Mouse (Mus musculus) adrenal gland, postnatal 25 days (tissue): ENCODE measurements at regions not wholly inside any gene's neighbourhood (a gene's known extent, or its start where the extent isn't known, plus 50 kb on each side); places are given as distances from the start of the nearest gene placed in this dataset.

ENCODE experiments used
- DNase-seq: peaks from one replicate; pipeline ENCODE4 v3.0.0; 2021; ENCODE audit warnings: mixed read lengths

DNA sequence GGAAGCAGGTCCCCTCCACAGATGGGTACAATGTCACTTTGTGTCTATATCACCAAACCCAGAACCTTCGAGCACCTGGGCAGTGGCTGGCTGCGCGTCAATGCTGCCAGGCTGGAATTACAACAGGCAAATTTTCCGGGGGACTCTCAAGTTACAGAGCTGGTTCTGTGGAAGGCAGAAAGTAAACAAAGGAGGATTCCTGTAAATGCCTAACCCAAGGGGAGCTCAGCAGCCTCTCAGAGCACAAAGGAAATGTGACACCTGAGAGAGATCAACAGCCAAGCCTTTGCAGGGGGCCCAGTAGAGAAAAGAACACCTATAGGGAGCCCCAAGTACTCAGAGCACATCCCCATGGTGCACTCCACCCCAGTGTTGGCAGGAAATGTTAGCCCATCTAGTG lies 70.7 kb downstream of the Setd4 start:
- no peak for DNase-seq

DNA sequence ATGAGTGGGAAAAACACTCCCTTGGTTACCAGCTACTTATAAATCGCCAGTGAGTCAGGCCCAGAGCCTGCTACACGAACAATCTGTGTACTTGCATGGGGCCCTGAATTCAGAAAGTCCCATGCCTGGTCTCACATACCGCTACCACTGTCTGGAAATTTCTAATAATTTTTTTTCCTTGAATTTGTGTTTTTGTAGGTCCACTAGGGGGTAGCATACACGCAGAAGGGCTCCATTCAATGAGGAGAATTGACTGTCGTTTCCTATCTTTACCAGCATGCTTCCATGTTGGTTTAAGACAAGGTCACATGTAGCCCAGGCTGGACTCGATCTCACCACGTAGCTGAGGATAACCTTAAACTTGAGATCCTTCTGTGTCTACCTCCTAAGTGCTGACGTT lies 71.9 kb downstream of the Setd4 start:
- no peak for DNase-seq

DNA sequence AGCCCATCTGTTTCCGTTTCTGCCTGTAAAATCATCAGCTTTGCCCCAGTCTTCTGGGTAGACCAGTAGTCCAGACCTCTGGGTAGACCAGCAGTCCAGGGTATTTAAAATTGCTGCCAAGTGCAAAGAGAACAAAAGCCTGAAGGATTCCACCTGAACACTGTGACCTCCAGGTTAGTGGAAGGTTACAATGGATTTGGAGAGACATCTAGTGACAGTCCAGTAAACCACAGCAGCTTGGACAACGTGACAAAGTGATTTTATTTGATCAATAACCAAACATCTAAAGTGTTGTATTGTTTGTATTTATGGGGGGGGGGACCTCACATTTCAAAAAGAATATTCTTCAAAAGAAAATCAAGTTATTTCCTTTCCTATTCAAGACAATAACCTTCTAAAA lies 81.4 kb downstream of the Setd4 start:
- no peak for DNase-seq

DNA sequence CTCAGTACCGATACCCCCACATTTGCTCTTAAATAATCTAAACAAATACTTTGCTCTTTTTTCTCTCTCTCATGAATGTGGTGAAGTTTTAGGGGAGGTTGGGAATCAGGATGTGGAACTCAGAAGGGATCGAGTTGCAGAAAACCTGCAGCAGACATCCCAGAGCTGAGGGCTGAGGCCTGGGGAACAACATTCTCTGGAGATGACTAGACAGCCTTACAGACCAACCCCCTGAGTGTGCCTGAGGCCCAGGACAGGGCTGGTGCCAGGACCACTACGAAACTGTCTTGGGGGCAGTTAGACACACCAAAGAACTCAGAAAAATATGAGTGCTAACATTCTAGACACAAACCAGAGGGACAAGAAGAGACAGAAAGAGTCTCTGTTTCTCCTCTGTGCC lies 83.4 kb downstream of the Setd4 start:
- DNase-seq, result no peak

DNA sequence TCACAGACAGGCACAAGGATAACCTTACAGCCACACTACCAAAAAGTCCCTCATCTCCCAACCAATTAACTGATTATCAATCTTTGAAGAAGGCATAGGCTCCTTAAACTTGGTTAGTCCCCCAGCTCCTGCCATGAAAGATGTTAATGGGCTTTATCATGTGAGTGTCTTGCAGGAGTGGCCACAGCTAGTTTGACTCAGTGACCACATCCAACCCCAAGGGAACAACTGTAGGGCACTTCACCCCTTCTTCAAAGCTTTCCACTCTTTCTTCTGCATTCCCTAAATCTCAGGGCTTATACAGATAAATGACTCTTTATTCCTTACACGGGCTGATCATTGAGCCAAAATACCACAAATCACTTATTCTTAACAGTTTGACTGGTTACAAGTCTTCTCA lies 85.2 kb downstream of the Setd4 start:
- DNase-seq, result no peak

DNA sequence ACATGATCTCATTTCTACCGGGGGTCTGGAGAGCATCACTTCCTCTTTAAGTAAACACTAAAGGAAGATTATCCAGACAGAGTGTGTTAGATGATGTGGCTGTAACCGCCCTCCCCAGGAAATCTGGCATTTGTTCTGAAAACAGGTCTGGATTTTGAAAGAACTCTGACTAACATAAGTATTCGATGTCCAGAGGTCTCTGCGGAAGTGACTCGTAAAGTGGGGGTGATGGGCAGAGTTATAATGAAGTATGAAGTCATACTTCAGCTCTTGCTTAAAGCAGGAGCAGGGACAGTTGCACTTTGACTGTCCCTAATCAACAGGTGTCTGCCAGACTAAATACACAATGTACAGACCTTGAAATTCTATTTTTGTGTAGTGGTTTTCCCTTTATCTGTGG lies 87.1 kb downstream of the Setd4 start:
- no peak for DNase-seq

DNA sequence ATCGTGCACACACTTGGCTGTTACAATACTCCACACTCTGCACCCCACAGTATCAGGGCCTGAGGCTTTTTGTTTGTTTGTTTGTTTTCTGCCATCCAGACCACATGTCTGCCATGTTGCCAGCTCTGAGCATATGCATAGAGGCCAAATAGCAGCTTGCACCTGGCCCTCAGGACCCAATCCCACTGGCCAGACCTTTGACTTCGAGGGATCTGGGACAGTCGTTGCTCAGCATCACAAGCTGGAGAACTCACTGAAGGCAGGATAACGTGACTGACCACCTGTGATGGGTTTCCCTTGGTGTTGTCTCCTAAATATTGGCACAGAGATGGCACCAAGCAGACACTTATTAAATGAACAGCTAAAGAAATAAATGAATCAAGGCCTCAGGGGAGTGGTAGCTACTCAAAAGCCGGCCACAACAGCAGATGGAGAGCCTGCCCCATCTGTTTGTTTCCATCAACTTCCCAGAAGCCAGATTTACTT lies 88.4 kb downstream of the Setd4 start:
- no peak for DNase-seq

DNA sequence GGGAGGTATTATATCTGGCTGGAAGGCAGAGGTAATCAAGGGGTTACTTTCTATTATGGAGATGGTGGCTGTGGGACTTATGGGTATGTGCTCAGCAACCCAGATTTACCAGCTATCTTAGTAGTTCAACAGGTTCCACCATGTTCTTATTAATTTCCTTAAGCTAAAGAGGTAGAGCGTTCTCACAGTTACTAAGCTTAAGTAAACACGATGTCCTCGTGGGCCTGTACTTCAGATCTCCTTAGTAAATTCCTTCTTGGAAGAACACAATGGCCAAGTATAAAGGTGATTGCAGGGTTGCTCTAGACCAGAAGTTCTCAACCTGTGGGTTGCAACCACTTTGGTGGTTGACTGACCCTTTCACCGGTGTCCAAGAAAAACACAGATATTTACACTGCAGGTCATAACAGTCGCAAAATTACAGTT lies 90.2 kb downstream of the Setd4 start:
- no peak for DNase-seq

DNA sequence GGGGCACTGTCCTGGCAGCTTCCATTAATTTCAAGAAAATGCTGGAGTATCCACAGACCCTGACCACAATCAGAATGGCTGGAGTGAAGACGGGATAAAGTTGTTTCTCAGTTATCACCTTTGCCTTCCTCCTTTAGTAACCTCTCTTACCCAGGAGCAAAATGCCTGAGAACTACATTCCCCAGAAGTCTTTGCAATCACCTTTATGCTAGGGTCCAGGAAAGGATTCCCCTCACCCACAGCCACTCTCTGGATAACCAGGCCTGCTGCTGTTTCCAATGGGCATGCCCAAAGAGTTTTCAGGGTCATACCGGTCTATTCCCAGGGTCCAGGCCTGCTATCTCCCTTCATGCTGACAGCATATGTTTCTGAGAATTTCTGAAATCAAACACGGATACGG lies 91.9 kb downstream of the Setd4 start:
- no peak for DNase-seq

DNA sequence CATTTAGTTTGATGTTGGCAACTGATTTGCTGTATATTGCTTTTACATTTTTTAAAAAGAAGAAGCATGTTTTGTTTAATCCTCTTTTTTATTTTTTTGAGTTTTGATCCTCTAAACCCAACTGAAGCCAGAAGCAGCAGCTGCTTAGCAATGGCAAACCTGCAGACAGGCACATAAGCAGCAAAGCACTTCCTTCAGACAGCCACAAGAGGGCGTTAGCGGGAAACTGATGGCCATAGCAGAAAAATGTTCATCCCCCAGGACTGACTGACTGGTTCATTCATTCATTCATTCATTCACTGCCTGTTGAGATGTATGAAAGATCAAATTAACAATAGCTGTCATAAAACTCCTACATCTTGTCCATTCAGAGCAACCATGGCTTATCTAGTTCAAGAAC lies 92.3 kb downstream of the Setd4 start:
- DNase-seq, result no peak

DNA sequence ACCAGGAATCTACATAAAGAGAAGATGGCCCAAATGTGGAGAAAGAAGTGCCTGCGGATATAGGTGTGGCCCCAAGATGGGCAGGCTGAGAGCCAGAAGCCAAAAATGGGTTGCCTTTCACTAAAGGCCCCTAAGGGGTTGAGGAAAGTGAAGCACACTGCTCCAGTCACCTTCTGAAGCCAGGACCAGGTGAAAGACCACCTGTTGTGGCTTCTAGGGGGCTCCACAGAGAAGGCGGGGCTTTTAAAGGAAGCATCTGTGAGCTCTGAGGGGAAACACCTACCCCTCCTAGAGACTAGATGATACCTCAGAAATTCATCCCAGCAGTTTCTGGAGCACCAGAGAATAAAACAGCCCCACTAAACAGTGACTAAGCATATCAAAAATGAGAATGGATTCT lies 105.1 kb downstream of the Setd4 start:
- DNase-seq, result no peak

DNA sequence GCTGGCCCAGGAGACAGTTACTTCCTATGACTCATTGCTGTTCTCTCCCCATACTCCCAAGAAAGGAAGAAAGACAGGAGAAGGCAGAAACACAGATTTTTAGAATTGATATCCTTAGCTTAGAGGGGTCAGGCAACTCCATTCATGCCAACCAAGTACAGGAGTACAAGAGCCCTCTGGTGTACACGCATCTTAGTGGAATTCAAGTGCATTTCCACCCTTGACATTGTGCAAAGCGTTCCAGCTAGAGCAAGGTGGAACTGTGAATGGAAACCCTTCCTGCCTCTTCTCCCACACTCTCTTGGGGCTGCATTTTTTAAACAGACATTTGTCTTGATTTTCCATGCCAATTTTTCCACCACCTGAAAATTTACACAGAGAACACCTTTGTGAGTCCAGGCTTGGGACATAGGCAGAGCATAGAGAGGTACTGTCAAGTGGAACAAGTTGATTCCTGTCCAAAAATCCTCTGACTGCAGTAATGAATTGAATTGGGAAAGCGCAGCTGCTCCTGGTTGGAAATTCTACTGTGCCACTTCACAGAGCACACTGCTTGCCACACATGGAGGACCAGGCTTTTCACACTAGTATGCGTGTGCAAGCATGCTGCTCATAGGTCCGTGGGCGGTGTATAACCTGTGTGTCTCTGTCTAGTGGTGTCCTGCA lies 110.4 kb downstream of the Setd4 start:
- DNase-seq, result no peak

DNA sequence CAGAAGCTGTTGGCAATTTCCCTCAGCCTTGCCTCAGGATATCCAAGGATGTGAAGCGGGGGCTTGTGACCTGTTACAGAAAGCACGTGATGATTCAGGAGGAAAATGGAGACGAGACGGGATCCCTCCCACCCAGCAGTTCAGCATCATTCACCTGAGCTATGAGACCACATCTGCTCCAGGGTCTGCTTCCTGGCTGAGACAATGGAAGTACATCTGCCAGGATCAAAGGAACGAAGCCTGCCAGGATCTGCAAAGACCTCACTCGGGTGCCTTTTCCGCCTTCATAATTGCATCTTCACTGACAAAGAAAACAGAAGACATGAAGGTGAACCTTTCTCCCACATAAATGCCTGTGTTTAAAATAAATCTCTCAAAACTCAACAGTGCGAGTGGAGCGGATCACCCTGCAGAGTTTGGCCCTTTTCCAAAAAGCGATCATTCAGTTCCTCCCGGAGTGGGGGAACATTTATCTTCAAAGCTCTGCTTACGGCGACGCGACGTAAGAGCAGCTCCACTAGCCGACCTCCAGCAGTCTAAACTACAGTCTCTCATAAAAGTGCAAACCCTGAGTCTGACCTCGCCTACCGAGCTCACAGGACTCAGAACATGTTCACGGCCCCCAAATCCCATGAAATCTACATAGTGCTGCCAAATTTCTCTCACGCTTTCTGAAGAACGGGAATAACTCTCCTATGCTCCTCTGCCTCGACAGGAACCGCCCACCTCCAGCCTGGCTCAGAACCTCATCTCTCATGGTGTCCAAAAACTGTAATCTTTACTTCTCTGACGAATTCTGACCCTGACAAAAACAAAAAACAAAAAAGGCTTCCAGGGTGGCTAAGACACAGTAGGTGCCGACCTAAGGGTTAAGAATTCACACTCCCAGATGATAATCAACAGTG lies 117.0 kb downstream of the Setd4 start:
- no peak for DNase-seq

DNA sequence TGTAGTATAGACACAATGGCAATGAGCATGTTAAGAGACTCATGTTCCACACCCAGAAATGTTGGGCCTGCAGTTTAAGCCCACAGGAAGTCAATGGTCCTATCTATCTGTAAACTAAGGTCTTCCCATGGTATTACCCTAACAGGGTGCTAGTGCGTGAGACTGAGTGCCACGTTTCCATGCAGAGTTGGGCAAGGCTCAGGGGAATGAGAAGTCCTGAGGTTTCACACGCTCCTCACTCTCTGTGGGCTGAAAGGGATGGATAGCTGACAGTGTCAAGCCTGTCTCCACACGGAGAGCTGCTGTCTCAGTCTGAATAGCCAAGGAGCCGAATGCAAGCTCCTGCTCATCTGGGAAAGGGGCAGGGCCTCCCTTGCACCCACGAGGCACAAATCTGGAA lies 133.9 kb downstream of the Setd4 start:
- no peak for DNase-seq

DNA sequence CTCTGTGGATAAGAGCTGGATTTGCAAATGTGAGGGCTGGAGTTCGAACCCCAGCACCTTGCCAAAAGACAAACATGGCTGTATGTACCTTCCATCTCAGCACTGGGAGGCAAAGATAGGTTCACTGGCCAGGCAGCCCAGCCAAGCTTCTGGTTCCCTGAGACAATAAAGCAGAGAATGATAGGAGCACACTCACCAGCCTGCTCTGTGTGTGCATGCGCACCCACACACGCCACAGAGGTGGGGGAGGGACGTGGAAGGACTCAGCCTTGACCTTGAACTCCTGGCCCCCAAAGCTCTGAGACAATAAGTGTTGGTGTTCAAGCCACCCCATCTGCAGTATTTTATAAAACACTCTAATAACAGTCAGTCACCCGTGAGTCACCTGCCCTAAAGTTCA lies 138.1 kb downstream of the Setd4 start:
- no peak for DNase-seq

DNA sequence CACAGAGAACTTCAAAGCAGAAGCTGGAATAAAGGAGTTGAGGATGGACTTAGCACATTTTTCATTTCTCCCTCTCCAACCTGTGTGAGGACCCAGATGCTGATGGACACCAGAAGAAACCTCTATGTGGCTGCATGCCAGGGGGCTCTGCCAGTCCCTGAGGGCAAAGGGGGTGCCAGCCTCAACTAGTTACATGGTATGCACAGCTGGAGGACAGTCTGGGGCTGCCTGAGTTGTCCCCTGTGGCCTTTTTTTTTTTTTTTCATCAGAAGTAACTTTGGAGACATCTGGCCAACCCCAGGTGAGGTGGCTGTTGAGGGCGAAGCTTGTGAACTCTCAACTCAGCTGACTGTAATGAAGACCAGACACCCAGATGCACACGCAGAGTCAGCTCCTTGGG lies 139.0 kb downstream of the Setd4 start:
- DNase-seq, result no peak

DNA sequence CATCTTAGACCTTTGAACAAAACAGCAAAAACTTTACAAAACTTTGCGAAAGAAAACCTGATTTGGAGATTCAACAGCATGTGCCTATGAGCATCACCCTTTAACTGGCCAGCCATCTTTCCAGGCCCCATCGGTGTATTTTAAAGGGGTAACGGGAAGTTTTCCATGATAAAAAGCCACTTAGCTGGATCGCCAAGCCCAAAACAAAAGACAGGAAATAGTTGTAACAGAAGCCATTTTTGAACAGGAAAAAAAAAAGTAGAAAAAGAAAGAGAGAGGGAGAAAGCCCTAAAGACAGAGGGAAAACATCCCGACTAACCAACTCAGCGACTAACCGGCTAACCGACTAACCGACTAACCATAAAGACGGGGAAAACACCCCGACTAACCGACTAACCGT lies 140.5 kb downstream of the Setd4 start:
- no peak for DNase-seq

DNA sequence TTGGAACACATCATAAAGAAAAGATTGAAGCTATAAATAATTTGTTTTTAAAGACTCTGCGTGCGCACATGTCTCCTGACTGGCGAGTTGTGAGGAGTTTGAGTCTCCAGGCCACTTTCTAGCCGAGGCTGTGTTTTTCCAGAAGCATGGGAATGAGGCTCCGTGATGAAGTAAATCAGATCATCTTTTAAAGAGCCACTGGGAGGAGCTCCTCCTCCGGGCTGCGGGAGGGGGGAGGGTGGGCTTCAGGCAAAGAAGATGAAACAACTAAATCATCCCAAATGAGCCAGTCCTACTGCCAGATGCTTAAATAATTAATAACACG lies 141.6 kb downstream of the Setd4 start:
- DNase-seq, result no peak

DNA sequence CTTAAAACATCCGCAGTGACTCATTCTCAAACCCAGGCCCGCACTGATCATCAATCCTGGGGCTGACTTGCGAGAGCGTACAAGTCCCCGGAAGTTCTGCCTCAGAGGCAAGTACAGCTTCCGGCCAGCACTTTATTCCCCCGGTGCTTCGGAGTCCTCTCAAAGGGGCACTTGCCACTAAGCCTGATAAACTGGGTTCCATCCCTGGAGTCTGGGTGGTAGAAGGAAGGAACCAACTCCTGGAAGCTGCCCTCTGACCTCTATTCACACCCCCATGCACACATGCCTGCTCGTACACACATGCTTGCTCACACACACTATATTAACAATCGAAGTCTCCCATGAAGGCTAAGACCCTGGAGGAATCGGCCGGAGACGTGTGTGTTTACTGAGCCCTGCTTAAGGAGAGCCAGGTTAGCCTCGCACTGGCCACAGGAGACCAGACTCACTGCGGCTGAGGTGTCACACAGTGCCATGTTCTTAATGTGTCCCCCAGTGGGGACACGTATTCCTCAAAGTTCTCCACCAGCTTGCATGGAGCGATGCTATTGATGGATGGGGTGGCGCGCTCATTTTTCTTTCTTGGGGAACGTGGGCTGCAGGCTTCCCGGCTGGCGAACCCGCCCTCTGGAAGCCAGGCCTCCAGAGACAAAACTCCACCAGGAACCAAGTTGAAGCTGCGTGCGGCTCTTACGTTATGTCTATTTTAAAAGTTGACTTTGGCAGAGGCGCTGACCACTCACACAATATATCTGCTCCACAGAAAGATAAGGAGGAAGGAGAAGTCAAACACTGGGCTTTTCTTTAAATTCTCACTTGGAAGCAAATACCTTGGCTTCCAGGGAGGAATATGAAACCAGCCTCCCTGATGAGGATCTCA lies 142.2 kb downstream of the Setd4 start:
- DNase-seq, result no peak

DNA sequence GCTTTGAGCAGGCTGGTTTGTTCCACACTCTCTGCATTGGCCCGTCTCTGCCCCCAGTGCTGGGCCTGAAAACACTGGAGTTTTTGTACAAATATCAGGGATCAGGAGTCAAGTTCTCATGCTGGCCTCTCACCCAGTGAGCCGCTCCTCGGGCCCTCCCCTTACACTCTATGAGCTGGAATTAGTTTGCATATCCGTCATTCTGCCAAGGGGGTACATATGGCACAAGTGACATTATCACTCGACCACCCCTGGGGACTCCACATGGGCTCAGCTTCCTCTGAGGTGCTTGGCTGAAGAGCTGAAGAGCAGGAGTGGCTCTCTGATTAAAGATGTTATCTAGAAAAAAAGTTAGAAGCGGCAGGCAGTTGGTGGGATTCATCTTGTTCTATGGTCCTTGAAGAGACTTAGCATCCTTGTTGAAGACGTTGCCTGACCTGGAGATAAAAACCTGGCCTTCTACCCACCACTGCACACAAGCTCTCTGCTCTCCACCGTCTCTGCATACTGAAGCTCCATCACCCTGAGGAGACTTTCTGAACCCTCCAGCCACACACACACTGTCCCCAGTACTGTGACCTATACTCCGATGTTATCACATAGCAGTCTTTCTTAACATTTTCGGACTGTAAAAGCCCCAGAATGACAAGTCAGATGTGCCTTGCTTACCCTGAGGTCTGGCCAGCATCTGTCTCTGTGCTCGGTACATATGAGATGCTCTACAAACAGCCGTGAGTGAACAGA lies 144.2 kb downstream of the Setd4 start:
- no peak for DNase-seq

DNA sequence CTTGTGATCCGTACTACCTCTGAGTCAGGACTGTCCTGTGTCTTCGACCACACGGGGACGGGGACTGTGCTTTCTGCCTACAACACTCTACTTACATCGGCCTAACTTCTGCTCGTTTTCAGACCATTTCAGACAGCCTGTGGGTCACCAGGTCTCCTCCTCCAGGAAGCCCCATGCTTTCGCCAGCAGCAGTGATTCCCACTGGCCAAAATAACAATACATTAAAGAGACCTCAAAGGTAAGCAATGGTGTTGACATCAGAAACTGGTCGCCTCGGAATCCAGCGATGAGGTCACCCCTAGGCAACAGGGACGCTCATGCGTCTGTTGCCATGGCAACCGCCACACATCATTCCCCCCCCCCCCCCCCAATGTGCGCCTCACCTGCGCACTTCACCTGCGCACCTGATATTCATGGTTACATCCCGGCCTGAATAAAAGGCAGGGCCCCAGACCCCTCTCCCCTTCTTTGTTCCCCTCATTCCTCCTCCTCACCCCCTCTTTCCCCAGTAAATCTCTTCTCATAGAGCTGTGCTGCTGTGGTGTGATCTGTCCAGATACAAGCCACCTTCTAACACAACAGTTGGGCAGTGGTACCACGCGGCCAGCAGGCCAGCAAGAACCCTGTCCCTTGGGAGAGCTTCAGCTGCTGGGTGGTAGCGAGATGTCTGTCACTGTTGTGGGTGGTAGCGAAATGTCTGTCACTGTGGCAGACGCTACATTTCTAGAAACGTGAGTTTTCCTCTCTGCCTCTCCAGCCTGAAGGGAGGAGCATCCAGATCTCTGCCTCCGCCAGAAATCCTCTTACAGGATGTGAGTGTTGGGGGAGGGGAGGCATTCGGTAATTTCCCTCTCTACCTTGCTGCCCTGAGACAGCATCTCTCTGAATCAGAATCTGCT lies 145.0 kb downstream of the Setd4 start:
- no peak for DNase-seq
